Mouse (Mus musculus) olfactory bulb, adult 2 months (tissue): ENCODE measurements around the gene Plet1. TPM values are rescaled to one million over a fixed set of nuclear protein-coding genes. Genes with fewer than 3 reads are reported as not detected.

Experiments used
- H3K27ac ChIP-seq: fragments of 200-500 bp; 2 replicates; pipeline ENCODE4 v1.5.1; 2012; ENCODE audit warnings: low read depth, low read length; ENCODE audit not compliant: insufficient read depth
- H3K4me1 ChIP-seq: fragments of 200-500 bp; 2 replicates; pipeline ENCODE4 v1.6.1; 2012; ENCODE audit warnings: low read length; ENCODE audit not compliant: control insufficient read depth, insufficient read depth
- H3K4me3 ChIP-seq: fragments of 200-500 bp; 2 replicates; pipeline ENCODE4 v1.5.1; 2012; ENCODE audit warnings: mild to moderate bottlenecking, low read depth, low read length, moderate library complexity; ENCODE audit not compliant: insufficient read depth
- CTCF ChIP-seq: fragments of 200-500 bp; IDR thresholded peaks from 2 replicates; pipeline ENCODE4 v1.5.1; 2012; ENCODE audit warnings: low read depth, mild to moderate bottlenecking, low read length, moderate library complexity; ENCODE audit not compliant: insufficient read depth
- POLR2A ChIP-seq: fragments of 200-500 bp; IDR thresholded peaks from 2 replicates; pipeline ENCODE4 v1.6.1; 2012; ENCODE audit warnings: mild to moderate bottlenecking, low read depth, low read length, moderate library complexity; ENCODE audit not compliant: insufficient read depth
- whole genome bisulfite sequencing: fragments of 180-500 bp; shearing (Covaris S2); methylation state at CpG from one replicate; pipeline ENCODE4 v1.1.7; 2018; 5-methylcytosine and 5-hydroxymethylcytosine counted together
- polyA plus RNA-seq: library from polyadenylated mRNA; stranded (reverse); fragments of >200 nt; gene quantifications from 2 replicates; pipeline ENCODE4 v1.2.4, GENCODE M21; 2012; ENCODE audit warnings: low replicate concordance; ENCODE audit not compliant: missing spikeins, insufficient read depth, insufficient read length

Plet1 gene
- polyA plus RNA-seq, 1 experiment = not detected

DNA sequence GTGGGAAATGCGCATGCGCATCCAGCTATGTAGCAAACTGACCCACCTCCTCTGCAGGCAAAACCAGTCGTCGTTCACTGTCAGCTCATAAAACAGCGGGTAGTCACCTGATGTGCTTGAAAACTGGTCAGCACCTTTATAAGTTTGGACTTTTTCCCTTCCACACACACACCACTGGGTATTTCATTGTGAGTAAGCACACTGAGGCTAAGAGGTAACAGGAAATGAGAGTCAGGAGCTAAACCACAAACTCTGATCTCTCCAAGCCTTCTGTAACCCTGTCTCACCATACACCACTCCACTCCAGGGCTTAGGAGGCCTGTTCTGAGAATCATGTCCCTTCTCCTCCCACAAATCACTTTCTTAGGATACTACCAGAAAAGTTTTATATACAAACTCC lies 31.3 kb downstream of the Plet1 start:
- TF ChIP-seq CTCF = no peak
- no peak for TF ChIP-seq POLR2A
- no peak overlapping the region for H3K27ac ChIP-seq
- H3K4me3 ChIP-seq = no peak overlapping the region
- H3K4me1 ChIP-seq = no peaks in the 10 kb centered on the region
- 83% methylated on average over 5 of the region's 5 CpGs for WGBS

DNA sequence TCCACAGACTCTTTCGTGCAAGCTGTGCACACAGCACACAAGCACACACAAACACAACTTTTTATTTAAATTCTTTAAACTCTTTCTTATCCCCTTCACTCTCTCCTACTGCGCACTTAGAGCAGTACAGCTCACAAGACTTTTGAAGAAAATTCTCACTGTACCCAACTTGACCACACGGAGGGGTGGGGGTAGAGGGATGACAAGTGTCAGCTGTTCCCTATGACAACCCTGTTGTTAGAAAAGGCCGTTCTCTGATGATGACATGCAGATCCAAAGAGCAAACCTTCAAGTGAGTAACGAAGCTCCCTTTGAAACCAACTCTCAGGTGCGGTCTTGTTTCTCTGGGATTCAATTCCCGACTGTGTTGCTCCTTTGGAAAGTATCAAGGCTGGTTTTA lies 33.5 kb downstream of the Plet1 start:
- WGBS = 30% methylated on average over 7 of the region's 7 CpGs
- H3K27ac ChIP-seq = no peak overlapping the region; the same call in 1 of the 2 replicates
- no peaks in the 10 kb centered on the region for H3K4me1 ChIP-seq
- H3K4me3 ChIP-seq = peak overlapping the region; percentile 67
- no peak for TF ChIP-seq POLR2A

DNA sequence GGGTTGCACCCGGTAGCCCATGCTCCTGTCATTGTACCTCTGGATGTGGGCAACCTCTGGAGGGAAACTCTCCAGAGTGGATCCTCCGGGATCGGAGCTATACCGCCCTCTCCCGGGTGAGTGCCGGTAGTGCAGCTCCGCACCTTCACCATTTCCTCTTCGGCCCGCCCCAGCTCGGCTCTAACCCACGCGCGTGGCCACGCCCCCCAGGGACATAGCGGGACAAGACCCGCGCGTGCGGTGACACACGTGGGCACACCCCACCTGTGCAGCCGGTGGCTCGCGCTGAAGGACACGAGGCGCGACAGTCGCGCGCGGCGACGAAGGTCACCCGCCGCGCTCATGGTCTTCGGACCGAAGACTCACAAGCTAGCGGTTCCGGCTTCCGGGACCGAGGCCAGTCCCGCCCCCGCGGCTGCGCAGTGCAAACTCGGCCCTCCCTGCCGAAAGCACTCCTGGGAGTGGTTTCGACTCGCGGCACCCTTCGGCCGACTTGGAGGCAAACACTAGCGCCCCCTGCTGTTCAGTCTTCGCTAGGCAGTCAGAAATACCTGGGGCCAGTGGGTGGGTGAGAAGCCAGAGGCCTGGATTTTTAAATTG lies 34.1 kb downstream of the Plet1 start, which contains the start of gene Pts:
Pts (minus strand) TSS at position 432 of the 600 bp plus-strand sequence.
- TF ChIP-seq CTCF (peak; percentile 79), POLR2A (peak; percentile 97)
- Histone ChIP-seq H3K27ac (peak within 1 kb of the TSS; percentile 61), H3K4me1 (peaks cover 3% of the 10 kb centered on the region; the same call in 1 of the 2 replicates), H3K4me3 (peak within 1 kb of the TSS; percentile 67)
- under 1% methylated on average over 54 of the region's 54 CpGs for WGBS

- no peak for TF ChIP-seq POLR2A
- no peak for TF ChIP-seq CTCF
- 13% methylated on average over 2 of the region's 2 CpGs for WGBS
- H3K4me3 ChIP-seq = no peak overlapping the region
- peaks cover 3% of the 10 kb centered on the region; the same call in 1 of the 2 replicates for H3K4me1 ChIP-seq
- H3K27ac ChIP-seq = no peak overlapping the region
Observed at GRCm38 (mm10) chr9:50530890-50531289, 36.6 kb downstream of the Plet1 start.

GRCm38 (mm10) chr9:50533328-50533727 lies 39.0 kb downstream of the Plet1 start:
- WGBS = 59% methylated on average over 11 of the region's 11 CpGs
- TF ChIP-seq POLR2A (no peak), CTCF (no peak)
- Histone ChIP-seq H3K4me1 (peaks cover 3% of the 10 kb centered on the region; the same call in 1 of the 2 replicates), H3K4me3 (no peak overlapping the region), H3K27ac (no peak overlapping the region)

GRCm38 (mm10) chr9:50533791-50534190 lies 39.5 kb downstream of the Plet1 start:
- H3K4me1 ChIP-seq = peaks cover 3% of the 10 kb centered on the region; the same call in 1 of the 2 replicates
- H3K4me3 ChIP-seq = no peak overlapping the region
- TF ChIP-seq POLR2A (no peak), CTCF (no peak)
- no peak overlapping the region for H3K27ac ChIP-seq
- 65% methylated on average over 3 of the region's 3 CpGs for whole genome bisulfite sequencing

DNA sequence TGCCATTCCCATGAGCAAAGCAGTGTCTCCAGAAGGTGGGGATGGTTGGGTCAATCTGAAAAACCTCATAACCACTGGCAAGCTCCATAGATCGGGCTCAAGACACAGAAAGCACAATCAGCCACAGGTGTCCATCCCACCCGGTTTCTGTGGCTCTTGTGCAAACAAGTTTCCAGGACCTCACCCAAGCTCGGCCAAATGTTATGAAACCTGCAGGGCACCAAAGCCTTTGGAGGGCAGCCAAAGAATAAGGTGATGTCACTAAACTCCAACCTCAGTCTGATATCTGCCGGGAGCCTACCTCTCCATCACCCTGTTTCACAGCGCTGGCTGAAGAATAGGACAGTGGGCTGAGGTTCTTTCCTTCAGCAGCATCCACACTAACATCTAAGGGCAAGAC lies 41.6 kb downstream of the Plet1 start:
- Histone ChIP-seq H3K4me1 (peaks cover 3% of the 10 kb centered on the region; the same call in 1 of the 2 replicates), H3K27ac (no peak overlapping the region), H3K4me3 (no peak overlapping the region)
- WGBS = 86% methylated on average over 5 of the region's 5 CpGs
- no peak for TF ChIP-seq POLR2A
- TF ChIP-seq CTCF = no peak

- WGBS = 89% methylated on average over 7 of the region's 7 CpGs
- H3K4me1 ChIP-seq = peaks cover 3% of the 10 kb centered on the region; the same call in 1 of the 2 replicates
- TF ChIP-seq CTCF (no peak), POLR2A (no peak)
- no peak overlapping the region for H3K4me3 ChIP-seq
- no peak overlapping the region for H3K27ac ChIP-seq
Observed at GRCm38 (mm10) chr9:50536603-50537135, 42.3 kb downstream of the Plet1 start.

DNA sequence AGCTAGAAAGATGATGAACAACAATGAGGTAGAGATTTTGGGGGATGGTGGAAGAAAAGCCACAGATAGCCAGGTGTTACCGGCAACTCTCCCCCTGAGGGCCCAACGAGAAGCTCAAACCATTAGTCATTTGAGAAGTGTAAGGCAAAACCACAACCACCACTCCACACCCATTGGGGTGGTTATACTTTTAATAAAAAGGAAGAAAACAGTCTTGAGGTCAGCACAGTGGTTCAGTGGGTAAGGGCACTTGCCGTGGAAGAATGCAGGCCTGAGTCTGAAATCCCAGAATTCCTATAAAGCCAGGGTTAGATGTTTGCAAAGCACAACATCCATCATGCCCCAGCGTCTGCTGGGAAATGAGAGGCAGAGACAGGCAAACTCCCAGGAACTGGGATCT lies 43.0 kb downstream of the Plet1 start:
- 88% methylated on average over 4 of the region's 4 CpGs for WGBS
- no peak overlapping the region for H3K4me3 ChIP-seq
- no peak for TF ChIP-seq POLR2A
- TF ChIP-seq CTCF = no peak
- H3K4me1 ChIP-seq = peaks cover 3% of the 10 kb centered on the region; the same call in 1 of the 2 replicates
- no peak overlapping the region for H3K27ac ChIP-seq
